Comparison of ENCODE assay signal across 8 mouse cellular contexts in genomic region chr11:77514832-77515636, GRCm38 (mm10). TPM values are rescaled to one million over a fixed set of nuclear protein-coding genes. Genes with fewer than 3 reads are reported as not detected.
DNase-seq lines count a peak whose midpoint lies in the region; ATAC-seq and TF ChIP-seq lines count a peak whose summit lies in the region.

Gene Abhd15 (plus strand): TSS chr11:77515121.

- TF ChIP-seq POLR2A in MEL (IDR thresholded peaks at IDR 0.05; ENCODE audit: control insufficient read depth in 1 of 2, insufficient read depth in 1 of 2, low read depth in 1 of 2, low read length in 2 of 2, poor library complexity in 1 of 2): no peak; a peak in 2 of 4 replicates
- no peak for TF ChIP-seq POLR2A in brain, embryonic 14.5 days (IDR thresholded peaks at IDR 0.05; ENCODE audit: borderline replicate concordance, extremely low read depth, insufficient read depth, insufficient read length, poor library complexity, severe bottlenecking)

- H3K9ac ChIP-seq in MEL (ENCODE audit: control insufficient read depth, low read depth, low read length, poor library complexity, severe bottlenecking): peak within 1 kb of the TSS; percentile 84
- H3K9ac ChIP-seq in forebrain, embryonic 11.5 days (ENCODE audit: low read length): peak within 1 kb of the TSS; percentile 57

- H3K27me3 ChIP-seq in MEL (ENCODE audit: control insufficient read depth in 1 of 2, insufficient read depth in 2 of 2, low read length in 2 of 2): no peaks in the 10 kb centered on the region
- peaks cover 9% of the 10 kb centered on the region for H3K27me3 ChIP-seq in forebrain, embryonic 11.5 days (ENCODE audit: control insufficient read depth, insufficient read depth, low read length)

- H3K36me3 ChIP-seq in MEL (ENCODE audit: control insufficient read depth in 1 of 2, insufficient read depth in 2 of 2, low read length in 2 of 2): peaks cover 0 to 12% of the 10 kb centered on the region in 2 experiments; a peak in 2 of 4 replicates
- no peaks in the 10 kb centered on the region for H3K36me3 ChIP-seq in forebrain, embryonic 11.5 days (ENCODE audit: control insufficient read depth, insufficient read depth, low read length)

- peak; percentile 89 for DNase-seq in MEL (ENCODE audit: low read depth, low spot score)
- peak; percentile 87 for DNase-seq in brain, embryonic 14.5 days (ENCODE audit: low read depth)
- peak; percentile 93 for DNase-seq in forebrain, embryonic 11.5 days (ENCODE audit: low spot score)
- peak; percentile 80 for DNase-seq in heart, postnatal 25 days (ENCODE audit: low spot score)
- DNase-seq in layer of hippocampus, postnatal 14 days (ENCODE audit: low spot score in 2 of 2): peak; percentile 67 to 71
- DNase-seq in right cerebral cortex, postnatal 4 days: peak; percentile 64

- peaks cover 2 to 22% of the 10 kb centered on the region in 2 experiments; a peak in 3 of 4 replicates for H3K4me1 ChIP-seq in MEL (ENCODE audit: control insufficient read depth in 1 of 2, insufficient read depth in 2 of 2, low read length in 2 of 2)
- H3K4me1 ChIP-seq in forebrain, embryonic 11.5 days (replicated peaks; ENCODE audit: control insufficient read depth, insufficient read depth, low read length): peaks cover 26% of the 10 kb centered on the region

- no peak for TF ChIP-seq RAD21 in MEL (IDR thresholded peaks at IDR 0.05; ENCODE audit: low read depth, low read length)

- peak within 1 kb of the TSS; percentile 92 for H3K4me2 ChIP-seq in forebrain, embryonic 11.5 days (ENCODE audit: low read depth, low read length, severe bottlenecking)

- no peak for TF ChIP-seq EP300 in MEL (IDR thresholded peaks at IDR 0.05; ENCODE audit: low read depth in 1 of 2, low read length in 2 of 2)

- intact Hi-C loops in heart, postnatal 25 days (cut with DNase I): loop anchor here (10.0 kb wide), 1 partner anchor 90 kb away; the partner anchor contains the start of gene Taok1

- TF ChIP-seq CTCF in MEL (IDR thresholded peaks at IDR 0.05 in 2 of 3, conservative IDR thresholded peaks at IDR 0.05 in 1 of 3; ENCODE audit: control insufficient read depth in 1 of 3, insufficient read depth in 1 of 3, low read depth in 2 of 3, low read length in 3 of 3, poor library complexity in 1 of 3, severe bottlenecking in 1 of 3): peak in 1 of 3 experiments; percentile 22; a peak in 2 of 6 replicates
- no peak for TF ChIP-seq CTCF in brain, embryonic 14.5 days (IDR thresholded peaks at IDR 0.05; ENCODE audit: borderline replicate concordance, extremely low read depth, insufficient read depth, insufficient read length)

- H3K4me3 ChIP-seq in MEL (ENCODE audit: control insufficient read depth in 1 of 2, insufficient read depth in 1 of 2, low read depth in 2 of 2, low read length in 2 of 2): peak within 1 kb of the TSS; percentile 85 to 96
- H3K4me3 ChIP-seq in forebrain, embryonic 11.5 days (ENCODE audit: low read depth, low read length): peak within 1 kb of the TSS; percentile 44

- no peaks in the 10 kb centered on the region for H3K9me3 ChIP-seq in MEL (replicated peaks; ENCODE audit: insufficient read depth, low read length)
- no peaks in the 10 kb centered on the region for H3K9me3 ChIP-seq in forebrain, embryonic 11.5 days (ENCODE audit: control insufficient read depth, low read length)

- WGBS in forebrain, embryonic 11.5 days: under 1% methylated on average over 69 of the region's 72 CpGs

- ATAC-seq in forebrain, embryonic 11.5 days (replicated peaks; ENCODE audit: low FRiP score): peak; percentile 66
- ATAC-seq in megakaryocyte, adult 5-6 weeks (ENCODE audit: poor library complexity, severe bottlenecking): peak; percentile 65
- ATAC-seq in activated CD4-positive, CD25-positive, alpha-beta regulatory T cell, adult 4 months: no peak

- H3K79me2 ChIP-seq in MEL (ENCODE audit: control insufficient read depth, insufficient read depth, low read length, poor library complexity): peaks cover 2% of the 10 kb centered on the region; the same call in 1 of the 2 replicates

- H3K27ac ChIP-seq in MEL (ENCODE audit: control insufficient read depth, low read depth, low read length): peak within 1 kb of the TSS; percentile 1; the same call in 1 of the 2 replicates
- H3K27ac ChIP-seq in forebrain, embryonic 11.5 days (ENCODE audit: low read depth, low read length): peak within 1 kb of the TSS; percentile 12; the same call in 1 of the 2 replicates

TF ChIP-seq in MEL, 35 proteins besides CTCF, POLR2A, EP300 and RAD21:
- TF ChIP-seq BHLHE40 (IDR thresholded peaks at IDR 0.05; ENCODE audit: borderline replicate concordance, low read depth, low read length) (no peak), NRF1 (IDR thresholded peaks at IDR 0.05; ENCODE audit: insufficient read depth, low read depth, low read length, poor library complexity, severe bottlenecking) (0 out of 2 replicates have a peak, but pooled peaks have one; percentile 13), MAX (IDR thresholded peaks at IDR 0.05; ENCODE audit: low read length) (peak; percentile 69), POLR2AphosphoS2 (IDR thresholded peaks at IDR 0.05; ENCODE audit: low read length) (no peak), CHD1 (IDR thresholded peaks at IDR 0.05; ENCODE audit: low read depth, low read length) (0 out of 2 replicates have a peak, but pooled peaks have one; percentile 35), CHD2 (IDR thresholded peaks at IDR 0.05; ENCODE audit: low read length) (no peak), SIN3A (IDR thresholded peaks at IDR 0.05; ENCODE audit: low read length) (peak; percentile 41), SMC3 (IDR thresholded peaks at IDR 0.05; ENCODE audit: low read depth, low read length) (no peak; the same call in 1 of the 2 replicates), E2F4 (IDR thresholded peaks at IDR 0.05; ENCODE audit: borderline replicate concordance, low read depth, low read length) (no peak), TBP (IDR thresholded peaks at IDR 0.05; ENCODE audit: low read depth, low read length) (0 out of 2 replicates have a peak, but pooled peaks have one; percentile 1), USF1 (IDR thresholded peaks at IDR 0.05; ENCODE audit: low read depth, low read length) (no peak), MAZ (IDR thresholded peaks at IDR 0.05; ENCODE audit: low read depth, low read length) (no peak), ZC3H11A (IDR thresholded peaks at IDR 0.05; ENCODE audit: low read depth, low read length) (no peak), ELF1 (IDR thresholded peaks at IDR 0.05; ENCODE audit: low read depth, low read length) (peak; percentile 2; the same call in 1 of the 2 replicates), POLR2AphosphoS5 (IDR thresholded peaks at IDR 0.05; ENCODE audit: borderline replicate concordance, low read depth, low read length) (no peak), MXI1 (IDR thresholded peaks at IDR 0.05; ENCODE audit: low read depth, low read length) (peak; percentile 51), MAFK (IDR thresholded peaks at IDR 0.05; ENCODE audit: borderline replicate concordance, low read depth, low read length) (no peak)
TF ChIP-seq in MEL: peak in this region for 7.

RNA-seq across cellular contexts. Expression of gene Abhd15, which starts in this region (rescaled TPM):
- 1.7 and 1.8 TPM in 2 replicates for total RNA-seq in MEL (2012; rRNA removed)
- 1 to 10 TPM in 1 of 2 experiments, not detected in 1; 1.9 TPM for polyA plus RNA-seq in MEL (2012; ENCODE audit: insufficient read depth in 1 of 2, insufficient read length in 2 of 2, low read depth in 1 of 2, low replicate concordance in 2 of 2, missing spikeins in 1 of 2)
- 0.57 and 0.75 TPM in 2 replicates for polyA plus RNA-seq in brain, embryonic 14.5 days (2012; rRNA removed)
- polyA plus RNA-seq in forebrain, embryonic 11.5 days (2014; fragmentation: Nextera tagmentation; extraction: Ambion mirVana): 3.3 TPM in 2 replicates
- total RNA-seq in heart, postnatal 25 days (2021): 1 to 10 TPM; 1.9 to 2.0 TPM
- 1 to 10 TPM; 1.9 to 2.4 TPM for total RNA-seq in layer of hippocampus, postnatal 14 days (2021)
- total RNA-seq in megakaryocyte, adult 5-6 weeks (2015): 6.8 and 8.3 TPM in 2 replicates
- 13.8 and 17.0 TPM in 2 replicates for total RNA-seq in megakaryocyte, adult 5-6 weeks (2017)
- polyA plus RNA-seq in activated CD4-positive, CD25-positive, alpha-beta regulatory T cell, adult 4 months (2017; shearing (Covaris generic)): 1 to 10 TPM; 2.3 to 2.6 TPM

Comparison
In these comparisons a context has a peak if more than half of its experiments do, and no peak if none do; other contexts are left out.
1. Peak in DNase-seq in brain, embryonic 14.5 days; RNA of the gene not detected or under 1 TPM.